Mouse (Mus musculus): ENCODE data around the gene Fam49a. TPM values are rescaled to one million over a fixed set of nuclear protein-coding genes. Genes with fewer than 3 reads are reported as not detected.
A peak's percentile ranks its signal among the peaks of the same experiment; 100 is the strongest.

Gene Fam49a
- polyA plus RNA-seq, 1 experiment from 2014 or later: 154 TPM

- WGBS: 83% methylated on average over 4 of the region's 4 CpGs
- ATAC-seq (replicated peaks): no peak
- Histone ChIP-seq H3K4me2 (replicated peaks) (no peak overlapping the region), H3K27ac (replicated peaks) (peak overlapping the region; percentile 79), H3K36me3 (no peaks in the 10 kb centered on the region), H3K4me1 (peaks cover 53% of the 10 kb centered on the region), H3K9ac (replicated peaks) (no peak overlapping the region), H3K4me3 (no peak overlapping the region), H3K9me3 (no peaks in the 10 kb centered on the region), H3K27me3 (no peaks in the 10 kb centered on the region)
Observed at GRCm38 (mm10) chr12:12275124-12275779, 13.3 kb downstream of the Fam49a start.

- WGBS: 71% methylated on average over 4 of the region's 4 CpGs
- Histone ChIP-seq H3K4me2 (replicated peaks) (no peak overlapping the region), H3K27ac (replicated peaks) (no peak overlapping the region), H3K4me1 (peaks cover 35% of the 10 kb centered on the region), H3K27me3 (no peaks in the 10 kb centered on the region), H3K36me3 (no peaks in the 10 kb centered on the region; the same call in 1 of the 2 replicates), H3K9me3 (no peaks in the 10 kb centered on the region), H3K9ac (replicated peaks) (no peak overlapping the region), H3K4me3 (no peak overlapping the region)
- ATAC-seq (replicated peaks): no peak
Observed at GRCm38 (mm10) chr12:12277741-12278463, 16.0 kb downstream of the Fam49a start.

- Histone ChIP-seq H3K36me3 (no peaks in the 10 kb centered on the region; the same call in 1 of the 2 replicates), H3K9ac (replicated peaks) (no peak overlapping the region), H3K4me2 (replicated peaks) (no peak overlapping the region), H3K4me3 (no peak overlapping the region), H3K27ac (replicated peaks) (no peak overlapping the region), H3K4me1 (peaks cover 30% of the 10 kb centered on the region), H3K9me3 (no peaks in the 10 kb centered on the region), H3K27me3 (no peaks in the 10 kb centered on the region)
- ATAC-seq (replicated peaks): no peak
- WGBS: 70% methylated on average over 7 of the region's 7 CpGs
Observed at GRCm38 (mm10) chr12:12278464-12278872, 16.5 kb downstream of the Fam49a start.

GRCm38 (mm10) chr12:12283702-12284288, 21.9 kb downstream of the Fam49a start:
- 89% methylated on average over 10 of the region's 10 CpGs for WGBS
- ATAC-seq (replicated peaks): no peak
- no peaks in the 10 kb centered on the region for H3K27me3 ChIP-seq

GRCm38 (mm10) chr12:12284521-12284920, 22.6 kb downstream of the Fam49a start:
- WGBS: 84% methylated on average over 6 of the region's 6 CpGs
- no peak for ATAC-seq (replicated peaks)
- no peak overlapping the region for H3K9ac ChIP-seq (replicated peaks)
- no peaks in the 10 kb centered on the region; the same call in 1 of the 2 replicates for H3K36me3 ChIP-seq
- no peak overlapping the region for H3K27ac ChIP-seq (replicated peaks)
- H3K4me2 ChIP-seq (replicated peaks): no peak overlapping the region
- H3K4me1 ChIP-seq: peaks cover 28% of the 10 kb centered on the region
- no peaks in the 10 kb centered on the region for H3K27me3 ChIP-seq
- H3K9me3 ChIP-seq: no peaks in the 10 kb centered on the region
- H3K4me3 ChIP-seq: no peak overlapping the region

More at GRCm38 (mm10) chr12:12283702-12284288, 21.9 kb downstream of the Fam49a start:
- H3K4me3 ChIP-seq: no peak overlapping the region
- no peaks in the 10 kb centered on the region for H3K9me3 ChIP-seq
- H3K27ac ChIP-seq (replicated peaks): no peak overlapping the region
- H3K4me1 ChIP-seq: peaks cover 24% of the 10 kb centered on the region
- H3K9ac ChIP-seq (replicated peaks): no peak overlapping the region
- H3K36me3 ChIP-seq: no peaks in the 10 kb centered on the region; the same call in 1 of the 2 replicates
- no peak overlapping the region for H3K4me2 ChIP-seq (replicated peaks)

GRCm38 (mm10) chr12:12287131-12287786, 25.3 kb downstream of the Fam49a start:
- peak overlapping the region; percentile 20 for H3K9ac ChIP-seq (replicated peaks)
- ATAC-seq (replicated peaks): peak; percentile 85
- 27% methylated on average over 9 of the region's 9 CpGs for WGBS
- H3K27me3 ChIP-seq: no peaks in the 10 kb centered on the region
- no peaks in the 10 kb centered on the region for H3K9me3 ChIP-seq
- peak overlapping the region; percentile 97 for H3K27ac ChIP-seq (replicated peaks)
- no peak overlapping the region for H3K4me3 ChIP-seq
- peak overlapping the region; percentile 28 for H3K4me2 ChIP-seq (replicated peaks)
- H3K36me3 ChIP-seq: no peaks in the 10 kb centered on the region
- H3K4me1 ChIP-seq: peaks cover 43% of the 10 kb centered on the region

GRCm38 (mm10) chr12:12287787-12288132, 25.8 kb downstream of the Fam49a start:
- WGBS: 40% methylated on average over 6 of the region's 6 CpGs
- Histone ChIP-seq H3K9ac (replicated peaks) (no peak overlapping the region; the same call in 1 of the 2 replicates), H3K27me3 (no peaks in the 10 kb centered on the region), H3K4me1 (peaks cover 48% of the 10 kb centered on the region), H3K36me3 (no peaks in the 10 kb centered on the region), H3K4me3 (no peak overlapping the region), H3K9me3 (no peaks in the 10 kb centered on the region), H3K4me2 (replicated peaks) (peak overlapping the region; percentile 28; the same call in 1 of the 2 replicates), H3K27ac (replicated peaks) (peak overlapping the region; percentile 97)
- ATAC-seq (replicated peaks): peak; percentile 18; the same call in 1 of the 2 replicates

- no peaks in the 10 kb centered on the region for H3K9me3 ChIP-seq
- no peak overlapping the region for H3K4me3 ChIP-seq
- ATAC-seq (replicated peaks): no peak
- peak overlapping the region; percentile 97 for H3K27ac ChIP-seq (replicated peaks)
- H3K9ac ChIP-seq (replicated peaks): no peak overlapping the region
- WGBS: 53% methylated on average over 1 of the region's 1 CpGs
- no peaks in the 10 kb centered on the region for H3K36me3 ChIP-seq
- H3K4me2 ChIP-seq (replicated peaks): no peak overlapping the region
- peaks cover 53% of the 10 kb centered on the region for H3K4me1 ChIP-seq
- H3K27me3 ChIP-seq: no peaks in the 10 kb centered on the region
Observed at GRCm38 (mm10) chr12:12288586-12288985, 26.6 kb downstream of the Fam49a start.

GRCm38 (mm10) chr12:12289636-12290035, 27.7 kb downstream of the Fam49a start:
- no peak overlapping the region for H3K4me3 ChIP-seq
- no peak overlapping the region for H3K4me2 ChIP-seq (replicated peaks)
- H3K4me1 ChIP-seq: peaks cover 53% of the 10 kb centered on the region
- no peak for ATAC-seq (replicated peaks)
- H3K27me3 ChIP-seq: no peaks in the 10 kb centered on the region
- no peak overlapping the region for H3K9ac ChIP-seq (replicated peaks)
- WGBS: 68% methylated on average over 3 of the region's 3 CpGs
- H3K36me3 ChIP-seq: no peaks in the 10 kb centered on the region
- no peaks in the 10 kb centered on the region for H3K9me3 ChIP-seq
- peak overlapping the region; percentile 72 for H3K27ac ChIP-seq (replicated peaks)

- H3K27me3 ChIP-seq: no peaks in the 10 kb centered on the region
- ATAC-seq (replicated peaks): no peak
- H3K4me1 ChIP-seq: peaks cover 43% of the 10 kb centered on the region
- H3K36me3 ChIP-seq: no peaks in the 10 kb centered on the region
- peak overlapping the region; percentile 16; the same call in 1 of the 2 replicates for H3K27ac ChIP-seq (replicated peaks)
- H3K4me3 ChIP-seq: no peak overlapping the region
- no peak overlapping the region for H3K9ac ChIP-seq (replicated peaks)
- no peaks in the 10 kb centered on the region for H3K9me3 ChIP-seq
- 37% methylated on average over 5 of the region's 5 CpGs for WGBS
- no peak overlapping the region for H3K4me2 ChIP-seq (replicated peaks)
Observed at GRCm38 (mm10) chr12:12292043-12292618, 30.2 kb downstream of the Fam49a start.

- H3K27ac ChIP-seq (replicated peaks): no peak overlapping the region
- H3K36me3 ChIP-seq: no peaks in the 10 kb centered on the region
- peaks cover 25% of the 10 kb centered on the region for H3K4me1 ChIP-seq
- no peak overlapping the region for H3K4me3 ChIP-seq
- 91% methylated on average over 5 of the region's 5 CpGs for WGBS
- H3K4me2 ChIP-seq (replicated peaks): no peak overlapping the region
- ATAC-seq (replicated peaks): no peak
- no peaks in the 10 kb centered on the region for H3K27me3 ChIP-seq
- no peak overlapping the region for H3K9ac ChIP-seq (replicated peaks)
- no peaks in the 10 kb centered on the region for H3K9me3 ChIP-seq
Observed at GRCm38 (mm10) chr12:12294380-12295171, 32.6 kb downstream of the Fam49a start.
